Mouse (Mus musculus) heart, adult 2 months (tissue): Measurements from ENCODE around the gene Sprr2j-ps.

ENCODE experiments used
- CTCF ChIP-seq: fragments of 200-600 bp; IDR thresholded peaks from 2 replicates; pipeline ENCODE4 v1.8.1; 2022; ENCODE audit warnings: antibody characterized with exemption, mild to moderate bottlenecking, moderate library complexity
- POLR2A ChIP-seq: fragments of 200-500 bp; IDR thresholded peaks from 2 replicates; pipeline ENCODE4 v1.6.1; 2011; ENCODE audit warnings: mild to moderate bottlenecking, low read depth, low read length, control low read depth; ENCODE audit not compliant: insufficient read depth

- TF ChIP-seq POLR2A (no peak), CTCF (peak; percentile 47)
These were observed 23.6 kb upstream of the Sprr2j-ps start for GRCm38 (mm10) chr3:92394301-92394700.
